Mouse (Mus musculus) myocyte (in vitro differentiated cells): ENCODE results near the gene Ldlr. TPM values are rescaled to one million over a fixed set of nuclear protein-coding genes. Genes with fewer than 3 reads are reported as not detected.

Experiments used
- H3K27me3 ChIP-seq: one replicate; pipeline ENCODE4 v1.6.1; 2011; ENCODE audit not compliant: control insufficient read depth, insufficient read depth, insufficient read length
- H3K36me3 ChIP-seq: one replicate; pipeline ENCODE4 v1.6.1; 2011; ENCODE audit not compliant: control insufficient read depth, insufficient read depth
- H3K4me2 ChIP-seq: one replicate; pipeline ENCODE4 v1.6.1; 2011; ENCODE audit warnings: low read depth, control low read depth
- H3K4me3 ChIP-seq: one replicate; pipeline ENCODE4 v1.5.1; 2011; ENCODE audit warnings: mild to moderate bottlenecking, control low read depth, moderate library complexity
- H3K79me2 ChIP-seq: one replicate; pipeline ENCODE4 v1.6.1; 2011; ENCODE audit not compliant: control insufficient read depth, insufficient read depth
- H3ac ChIP-seq: one replicate; pipeline ENCODE4 v1.6.1; 2011; ENCODE audit not compliant: control insufficient read depth, insufficient read length
- CEBPB ChIP-seq: IDR thresholded peaks from 2 replicates; pipeline ENCODE4 v1.6.1; 2011; ENCODE audit warnings: mild to moderate bottlenecking, moderate library complexity; ENCODE audit not compliant: poor library complexity, insufficient read depth, severe bottlenecking
- E2F4 ChIP-seq: IDR thresholded peaks from one replicate; pipeline ENCODE4 v1.6.1; 2011; ENCODE audit warnings: mild to moderate bottlenecking, control low read depth, moderate library complexity; ENCODE audit not compliant: insufficient read depth
- MAX ChIP-seq: IDR thresholded peaks from one replicate; pipeline ENCODE4 v1.6.1; 2011; ENCODE audit warnings: low read depth, mild to moderate bottlenecking, control low read depth
- MYOD1 ChIP-seq, 3 experiments: IDR thresholded peaks; one replicate each; pipeline ENCODE4 v1.6.1; 2011; ENCODE audit warnings: control low read depth in 2 of 3, low read depth in 2 of 3, mild to moderate bottlenecking in 2 of 3, moderate library complexity in 1 of 3; ENCODE audit not compliant: insufficient read length in 2 of 3, control insufficient read depth in 1 of 3
- MYOG ChIP-seq, 3 experiments: IDR thresholded peaks; one replicate each; pipeline ENCODE4 v1.6.1; 2011; ENCODE audit warnings: control low read depth in 2 of 3, low read depth in 2 of 3, mild to moderate bottlenecking in 2 of 3; ENCODE audit not compliant: insufficient read length in 2 of 3, control insufficient read depth in 1 of 3, insufficient read depth in 1 of 3
- POLR2A ChIP-seq: IDR thresholded peaks from one replicate; pipeline ENCODE4 v1.6.1; 2011; ENCODE audit warnings: low read depth, mild to moderate bottlenecking, control low read depth, moderate library complexity; ENCODE audit not compliant: insufficient read length
- POLR2AphosphoS2 ChIP-seq: IDR thresholded peaks from one replicate; pipeline ENCODE4 v1.6.1; 2011; ENCODE audit warnings: low read depth, control low read depth; ENCODE audit not compliant: insufficient read length
- REST ChIP-seq: IDR thresholded peaks from one replicate; pipeline ENCODE4 v1.6.1; 2011; ENCODE audit warnings: mild to moderate bottlenecking, control low read depth, moderate library complexity; ENCODE audit not compliant: insufficient read depth, insufficient read length
- SRF ChIP-seq: IDR thresholded peaks from one replicate; pipeline ENCODE4 v1.6.1; 2011; ENCODE audit warnings: low read depth; ENCODE audit not compliant: control insufficient read depth, insufficient read length
- TCF12 ChIP-seq: IDR thresholded peaks from one replicate; pipeline ENCODE4 v1.6.1; 2011; ENCODE audit warnings: mild to moderate bottlenecking, control low read depth; ENCODE audit not compliant: poor library complexity, insufficient read depth, severe bottlenecking
- TCF3 ChIP-seq: IDR thresholded peaks from one replicate; pipeline ENCODE4 v1.6.1; 2011; ENCODE audit warnings: low read depth, control low read depth; ENCODE audit not compliant: insufficient read length
- USF1 ChIP-seq: IDR thresholded peaks from one replicate; pipeline ENCODE4 v1.6.1; 2011; ENCODE audit warnings: low read depth, mild to moderate bottlenecking, control low read depth, moderate library complexity
- polyA plus RNA-seq: library from polyadenylated mRNA; unstranded; fragments of >200 nt; fragmentation: generic; extraction: Trizol; gene quantifications from one replicate; pipeline ENCODE4 v1.2.1, GENCODE M21; 2012; ENCODE audit warnings: missing spikeins

Gene Ldlr
- polyA plus RNA-seq, 1 experiment = 106 TPM

DNA sequence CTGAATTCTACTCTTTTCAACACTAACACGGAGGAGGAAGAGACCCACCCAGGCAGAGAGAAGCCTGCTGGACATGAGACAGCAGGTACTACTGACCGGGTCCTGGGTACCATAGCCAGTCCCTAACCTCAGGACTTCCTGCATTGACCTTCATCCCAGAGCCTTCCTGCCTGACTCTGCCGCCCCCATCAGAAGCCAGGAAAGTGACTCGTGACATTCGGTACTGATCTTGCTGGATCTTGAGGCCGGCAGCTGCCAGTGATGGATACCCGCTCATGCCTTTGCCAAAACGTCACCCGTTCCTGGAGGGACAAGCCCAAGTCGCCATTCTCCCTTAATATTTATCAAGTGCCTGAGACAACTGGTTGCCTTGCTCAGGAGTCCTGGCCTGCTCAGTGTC lies 25.2 kb downstream of the Ldlr start:
- Histone ChIP-seq H3K79me2 (peaks cover 4% of the 10 kb centered on the region), H3K36me3 (peaks cover 36% of the 10 kb centered on the region)

DNA sequence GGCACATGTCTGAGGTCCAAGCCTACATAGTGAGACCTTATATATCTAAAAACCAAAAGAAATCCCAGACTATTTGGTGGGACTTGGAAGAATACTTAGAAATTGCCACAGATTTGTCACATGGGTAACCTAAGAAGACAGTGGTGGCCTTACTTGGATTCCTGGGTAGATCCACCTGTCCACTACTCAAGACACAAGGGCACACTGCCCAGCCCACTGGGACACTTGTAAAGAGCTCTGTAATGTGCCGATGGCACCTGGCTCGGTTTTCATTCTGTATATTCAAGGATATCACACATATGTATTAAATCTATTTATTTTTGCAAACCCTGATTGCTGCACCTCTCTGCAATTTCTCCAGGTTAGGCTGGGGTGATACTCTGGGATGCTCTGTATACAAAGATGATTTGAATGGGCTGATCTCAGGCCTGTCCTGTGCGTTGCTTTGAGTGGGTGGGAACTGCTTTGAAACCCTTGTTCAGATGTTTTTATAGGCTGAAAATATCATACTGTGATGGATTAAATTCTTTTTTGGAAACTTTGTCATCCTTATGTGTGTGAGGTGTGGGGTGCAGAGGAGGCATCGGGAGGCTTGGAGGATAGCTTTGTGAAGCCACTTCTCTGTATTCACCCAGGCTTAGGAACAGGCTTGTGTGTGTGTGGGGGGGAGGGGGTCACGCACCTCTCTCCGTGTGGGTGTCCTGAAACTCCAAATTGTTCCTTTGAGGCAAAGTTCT lies 26.3 kb downstream of the Ldlr start:
- H3K27me3 ChIP-seq = no peaks in the 10 kb centered on the region
- TF ChIP-seq POLR2A = no peak
- TF ChIP-seq E2F4 = no peak
- no peak for TF ChIP-seq TCF3
- no peak for TF ChIP-seq CEBPB
- no peak for TF ChIP-seq MYOD1 (IDR thresholded peaks at IDR 0.05; ENCODE audit: control insufficient read depth in 1 of 3, insufficient read length in 2 of 3, low read depth in 2 of 3)
- TF ChIP-seq REST = no peak
- H3K36me3 ChIP-seq = peaks cover 26% of the 10 kb centered on the region
- H3K4me2 ChIP-seq = no peak overlapping the region
- H3K4me3 ChIP-seq = no peak overlapping the region
- H3ac ChIP-seq = no peak overlapping the region
- H3K79me2 ChIP-seq = peaks cover 4% of the 10 kb centered on the region

More for the DNA sequence above, 25.2 kb downstream of the Ldlr start:
- no peaks in the 10 kb centered on the region for H3K27me3 ChIP-seq
- H3K4me2 ChIP-seq = no peak overlapping the region
- H3ac ChIP-seq = no peak overlapping the region
- TF ChIP-seq CEBPB (no peak), MYOD1 (IDR thresholded peaks at IDR 0.05; ENCODE audit: control insufficient read depth in 1 of 3, insufficient read length in 2 of 3, low read depth in 2 of 3) (peak in 1 of 3 experiments; percentile 30), TCF12 (no peak), E2F4 (no peak), POLR2AphosphoS2 (no peak), MYOG (IDR thresholded peaks at IDR 0.05; ENCODE audit: control insufficient read depth in 1 of 3, insufficient read depth in 1 of 3, insufficient read length in 2 of 3, low read depth in 2 of 3) (peak in 1 of 3 experiments; percentile 21)
- no peak overlapping the region for H3K4me3 ChIP-seq

DNA sequence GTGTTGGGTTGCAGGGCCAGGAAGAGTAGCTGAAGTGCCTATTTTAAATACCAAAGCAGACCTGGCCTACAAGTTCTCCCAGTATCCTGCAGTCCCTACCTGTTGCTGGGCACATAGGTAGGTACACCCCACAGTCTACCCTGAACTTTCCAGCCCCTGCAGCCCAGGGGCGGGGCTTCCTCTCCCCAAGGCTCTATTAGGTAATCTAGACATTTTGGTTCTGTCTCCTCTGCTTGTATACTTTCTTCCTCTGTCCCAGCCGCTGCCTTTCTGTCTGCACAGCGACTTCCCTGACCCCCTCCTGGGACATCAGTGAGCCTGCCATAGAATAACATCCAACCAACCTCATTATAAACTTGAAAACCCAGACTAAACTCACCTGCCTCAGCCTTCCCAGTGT lies 27.1 kb downstream of the Ldlr start:
- no peak for TF ChIP-seq POLR2AphosphoS2
- no peak for TF ChIP-seq MYOG (IDR thresholded peaks at IDR 0.05; ENCODE audit: control insufficient read depth in 1 of 3, insufficient read depth in 1 of 3, insufficient read length in 2 of 3, low read depth in 2 of 3)
- TF ChIP-seq MAX = no peak
- TF ChIP-seq CEBPB = no peak
- TF ChIP-seq TCF12 = no peak
- TF ChIP-seq E2F4 = no peak
- no peak for TF ChIP-seq SRF
- no peak for TF ChIP-seq USF1
- no peak for TF ChIP-seq MYOD1 (IDR thresholded peaks at IDR 0.05; ENCODE audit: control insufficient read depth in 1 of 3, insufficient read length in 2 of 3, low read depth in 2 of 3)
- no peak for TF ChIP-seq POLR2A
- no peak for TF ChIP-seq REST
- no peak for TF ChIP-seq TCF3
- no peaks in the 10 kb centered on the region for H3K27me3 ChIP-seq
- H3ac ChIP-seq = no peak overlapping the region
- H3K79me2 ChIP-seq = peaks cover 1% of the 10 kb centered on the region
- H3K4me3 ChIP-seq = no peak overlapping the region
- H3K4me2 ChIP-seq = no peak overlapping the region
- H3K36me3 ChIP-seq = peaks cover 26% of the 10 kb centered on the region

DNA sequence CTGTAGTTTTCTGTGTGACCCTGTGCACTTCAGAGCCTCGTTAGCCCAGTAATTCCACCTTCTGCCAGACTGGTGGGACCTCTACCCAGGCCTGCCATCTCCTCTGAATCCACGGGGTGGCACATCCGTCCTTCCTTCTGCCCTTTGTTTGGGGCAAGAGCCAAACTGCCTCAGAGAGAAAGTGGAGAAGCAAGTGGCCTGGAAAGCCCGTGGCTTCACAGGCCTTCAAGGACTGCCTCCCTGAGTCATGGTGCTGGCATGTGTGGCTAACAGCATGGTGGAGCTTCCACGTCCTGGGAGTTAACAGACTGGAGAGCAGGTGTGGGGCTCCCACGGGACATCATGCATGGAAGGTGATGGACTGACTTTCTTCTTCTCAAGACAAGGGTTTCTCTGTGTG lies 28.1 kb downstream of the Ldlr start:
- no peak overlapping the region for H3K4me3 ChIP-seq
- peaks cover 20% of the 10 kb centered on the region for H3K36me3 ChIP-seq
- no peaks in the 10 kb centered on the region for H3K27me3 ChIP-seq
- no peaks in the 10 kb centered on the region for H3K79me2 ChIP-seq
- no peak overlapping the region for H3ac ChIP-seq
- H3K4me2 ChIP-seq = peak overlapping the region; percentile 65
- TF ChIP-seq POLR2A (peak; percentile 28), MYOD1 (IDR thresholded peaks at IDR 0.05; ENCODE audit: control insufficient read depth in 1 of 3, insufficient read length in 2 of 3, low read depth in 2 of 3) (peak; percentile 5 to 94 (median 92)), SRF (peak; percentile 18), E2F4 (no peak), TCF3 (peak; percentile 61), USF1 (no peak), CEBPB (no peak), REST (no peak), TCF12 (peak; percentile 46), MYOG (IDR thresholded peaks at IDR 0.05; ENCODE audit: control insufficient read depth in 1 of 3, insufficient read depth in 1 of 3, insufficient read length in 2 of 3, low read depth in 2 of 3) (peak; percentile 14 to 92 (median 67)), MAX (no peak), POLR2AphosphoS2 (peak; percentile 84)

DNA sequence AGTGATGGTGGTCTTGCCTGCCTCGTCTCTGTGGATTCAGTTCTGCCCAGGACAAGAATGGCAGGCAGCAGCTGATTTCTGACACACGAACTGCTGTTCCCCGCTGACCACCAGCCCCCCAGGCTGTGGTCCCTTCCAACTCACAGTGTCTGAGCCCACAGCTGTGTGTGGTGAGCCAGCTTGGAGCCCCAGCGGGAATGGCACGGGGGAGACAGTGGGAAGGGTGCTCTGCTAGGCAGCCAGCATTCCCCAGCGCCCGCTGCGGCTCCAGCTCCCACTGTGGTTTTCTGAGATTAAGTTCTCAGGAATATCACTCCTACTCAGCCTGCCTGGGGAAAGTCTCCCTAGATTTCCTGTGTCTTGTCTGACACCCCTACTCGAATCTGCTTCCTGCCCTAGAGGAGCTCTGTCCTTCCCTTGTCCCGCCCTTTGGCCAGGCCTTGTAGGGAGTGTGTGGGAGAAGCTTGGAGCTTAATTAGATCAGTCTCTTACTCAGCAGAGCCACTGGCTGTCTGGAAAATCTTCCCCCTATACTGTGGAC lies 29.0 kb downstream of the Ldlr start:
- TF ChIP-seq REST = no peak
- TF ChIP-seq TCF3 = peak; percentile 93
- TF ChIP-seq MYOG (IDR thresholded peaks at IDR 0.05; ENCODE audit: control insufficient read depth in 1 of 3, insufficient read depth in 1 of 3, insufficient read length in 2 of 3, low read depth in 2 of 3) = peak; percentile 86 to 99 (median 99)
- TF ChIP-seq POLR2AphosphoS2 = peak; percentile 52
- TF ChIP-seq TCF12 = peak; percentile 89
- TF ChIP-seq POLR2A = no peak
- TF ChIP-seq MYOD1 (IDR thresholded peaks at IDR 0.05; ENCODE audit: control insufficient read depth in 1 of 3, insufficient read length in 2 of 3, low read depth in 2 of 3) = peak in 2 of 3 experiments; percentile 98 to 99
- peak; percentile 48 for TF ChIP-seq SRF
- Histone ChIP-seq H3K4me2 (peak overlapping the region; percentile 65), H3K4me3 (no peak overlapping the region), H3ac (no peak overlapping the region), H3K36me3 (peaks cover 11% of the 10 kb centered on the region), H3K27me3 (no peaks in the 10 kb centered on the region), H3K79me2 (peaks cover 4% of the 10 kb centered on the region)
